Mouse (Mus musculus) G1E (cell line): Measurements from ENCODE around the gene 1700125H20Rik.

Experiments used
- GATA1 ChIP-seq: IDR thresholded peaks from 2 replicates; pipeline ENCODE4 v1.6.1; 2012; ENCODE audit warnings: borderline replicate concordance, low read length, inconsistent platforms, mixed read lengths
- TAL1 ChIP-seq: conservative IDR thresholded peaks from 2 replicates; pipeline ENCODE4 v1.6.1; 2012; ENCODE audit warnings: low read depth, low read length, inconsistent platforms, mixed read lengths

- TF ChIP-seq GATA1 (no peak), TAL1 (no peak)
These were observed 41.3 kb upstream of the 1700125H20Rik start for GRCm38 (mm10) chr11:85128883-85129282.
